9 mouse cellular contexts compared by ENCODE assay signal in the genomic region with DNA sequence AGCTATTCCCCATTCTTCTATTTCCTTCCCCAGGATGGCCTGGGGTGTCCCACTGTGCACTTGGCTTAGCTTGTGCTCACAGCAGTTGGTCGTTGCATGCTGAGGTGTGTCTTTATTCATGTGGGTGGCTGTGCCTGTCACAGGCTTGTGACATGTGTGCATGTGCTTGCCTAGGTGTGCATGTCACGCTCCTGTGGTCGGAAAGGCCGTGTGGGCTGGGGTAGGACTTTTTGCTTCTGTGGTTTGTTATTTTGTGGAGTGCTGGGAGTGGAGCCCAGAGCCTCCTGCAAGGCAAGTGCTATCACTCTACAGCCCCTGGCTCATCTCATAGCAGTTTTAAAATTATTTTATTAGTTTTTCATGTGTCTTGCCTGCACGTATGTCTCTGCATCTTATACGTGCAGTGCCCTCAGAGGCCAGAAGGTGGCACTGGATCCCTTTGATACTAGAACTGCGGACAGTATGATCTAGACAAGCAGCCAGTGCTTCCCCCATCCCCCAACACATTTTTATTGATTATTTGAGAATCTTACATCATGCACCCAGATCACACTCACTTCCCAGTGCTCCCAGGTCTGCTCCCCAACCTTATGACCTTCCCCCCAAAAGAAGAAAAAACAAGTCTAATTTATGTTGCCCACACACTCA. TPM values are rescaled to one million over a fixed set of nuclear protein-coding genes. Genes with fewer than 3 reads are reported as not detected.
A peak's percentile ranks its signal among the peaks of the same experiment; 100 is the strongest.
DNase-seq lines count a peak whose midpoint lies in the region; ATAC-seq and TF ChIP-seq lines count a peak whose summit lies in the region.
"Had no signal": no experiment of that assay in that cellular context is flagged by ENCODE, and none has a peak within 500 bp of the region (broad histone marks: within the 10 kb centered on the region; RNA-seq: fewer than 3 reads in every experiment).

No protein-coding gene starts in this region.

- peaks cover 10% of the 10 kb centered on the region for H3K27me3 ChIP-seq in C2C12 (ENCODE audit: control insufficient read depth, insufficient read depth, insufficient read length)
- no peaks in the 10 kb centered on the region for H3K27me3 ChIP-seq in kidney, adult 2 months (replicated peaks; ENCODE audit: control insufficient read depth, insufficient read depth, low read length)
- no peaks in the 10 kb centered on the region for H3K27me3 ChIP-seq in lung, embryonic 16.5 days (ENCODE audit: control insufficient read depth, insufficient read depth, low read depth, low read length)

- no peaks in the 10 kb centered on the region for H3K36me3 ChIP-seq in C2C12 (ENCODE audit: control insufficient read depth, insufficient read depth)
- no peaks in the 10 kb centered on the region for H3K36me3 ChIP-seq in kidney, adult 2 months (ENCODE audit: control insufficient read depth, insufficient read depth, low read length)
- no peaks in the 10 kb centered on the region for H3K36me3 ChIP-seq in lung, embryonic 16.5 days (ENCODE audit: control insufficient read depth, insufficient read depth, low read length)
- H3K36me3 ChIP-seq: limb, embryonic 12.5 days had no signal

- H3K79me3 ChIP-seq in C2C12 (ENCODE audit: low read depth) = no peaks in the 10 kb centered on the region

- no peak overlapping the region for H3K4me3 ChIP-seq in C2C12 (ENCODE audit: insufficient read depth, poor library complexity, severe bottlenecking)
- no peak overlapping the region for H3K4me3 ChIP-seq in bone marrow macrophage, adult 2 months (ENCODE audit: insufficient read depth, low read length)
- H3K4me3 ChIP-seq in kidney, adult 2 months (ENCODE audit: insufficient read depth, low read depth, low read length) = no peak overlapping the region
- no peak overlapping the region for H3K4me3 ChIP-seq in lung, embryonic 16.5 days (ENCODE audit: low read length)
- H3K4me3 ChIP-seq: limb, embryonic 12.5 days had no signal

- 46% methylated on average over 7 of the region's 7 CpGs for WGBS in kidney, adult 2 months
- 51% methylated on average over 7 of the region's 7 CpGs for WGBS in lung, embryonic 16.5 days

- TF ChIP-seq POLR2A in bone marrow macrophage, adult 2 months (IDR thresholded peaks at IDR 0.05; ENCODE audit: borderline replicate concordance, low read depth, low read length) = no peak
- TF ChIP-seq POLR2A in kidney, adult 2 months (IDR thresholded peaks at IDR 0.05; ENCODE audit: low read depth, low read length) = no peak

- no peak overlapping the region for H3K9ac ChIP-seq in lung, embryonic 16.5 days (ENCODE audit: low read length)
- H3K9ac ChIP-seq: limb, embryonic 12.5 days had no signal

- ATAC-seq in frontal cortex, adult (ENCODE audit: low TSS enrichment) = no peak
- 0 out of 2 replicates have a peak, but pooled peaks have one; percentile 28 for ATAC-seq in erythroid progenitor cell, adult 5-6 weeks (replicated peaks; ENCODE audit: low FRiP score, poor library complexity, severe bottlenecking)
- peak; percentile 43 for ATAC-seq in lung, embryonic 16.5 days (ENCODE audit: low read depth)

- TF ChIP-seq CTCF in C2C12 (IDR thresholded peaks at IDR 0.05; ENCODE audit: control insufficient read depth, insufficient read depth, insufficient read length) = peak; percentile 67
- TF ChIP-seq CTCF in bone marrow macrophage, adult 2 months (IDR thresholded peaks at IDR 0.05; ENCODE audit: low read depth, low read length) = peak; percentile 58
- TF ChIP-seq CTCF in kidney, adult 2 months (conservative IDR thresholded peaks at IDR 0.05; ENCODE audit: insufficient read depth, insufficient read length, low read depth, low read length) = peak; percentile 92

- H3K4me1 ChIP-seq in bone marrow macrophage, adult 2 months (ENCODE audit: control insufficient read depth, insufficient read depth, low read length) = peaks cover 11% of the 10 kb centered on the region; the same call in 1 of the 2 replicates
- H3K4me1 ChIP-seq in kidney, adult 2 months (ENCODE audit: control insufficient read depth, insufficient read depth, low read length) = no peaks in the 10 kb centered on the region
- H3K4me1 ChIP-seq in lung, embryonic 16.5 days (replicated peaks; ENCODE audit: control insufficient read depth, insufficient read depth, low read length) = no peaks in the 10 kb centered on the region

- no peak overlapping the region for H3K27ac ChIP-seq in bone marrow macrophage, adult 2 months (ENCODE audit: insufficient read depth, low read depth, low read length)
- no peak overlapping the region for H3K27ac ChIP-seq in kidney, adult 2 months (ENCODE audit: insufficient read depth, low read depth, low read length)
- 0 out of 2 replicates have a peak overlapping the region, but pooled peaks have one; percentile 48 for H3K27ac ChIP-seq in lung, embryonic 16.5 days (ENCODE audit: low read length)
- H3K27ac ChIP-seq: limb, embryonic 12.5 days had no signal

- no peaks in the 10 kb centered on the region for H3K9me3 ChIP-seq in lung, embryonic 16.5 days (ENCODE audit: control insufficient read depth, low read length)
- H3K9me3 ChIP-seq: limb, embryonic 12.5 days had no signal

- H3K79me2 ChIP-seq in C2C12 (ENCODE audit: control insufficient read depth, insufficient read depth) = no peaks in the 10 kb centered on the region

- H3K4me2 ChIP-seq in lung, embryonic 16.5 days (ENCODE audit: low read depth, low read length) = no peak overlapping the region
- H3K4me2 ChIP-seq: limb, embryonic 12.5 days had no signal

- DNase-seq in frontal cortex, postnatal 14 days (ENCODE audit: low spot score in 2 of 2) = peak; percentile 33 to 61
- DNase-seq in kidney, adult 2 months = peak; percentile 73
- DNase-seq in spleen, adult 12 weeks (ENCODE audit: low spot score) = peak; percentile 62

- no peak overlapping the region for H3ac ChIP-seq in C2C12 (ENCODE audit: control insufficient read depth, insufficient read length, low read depth)

TF ChIP-seq in C2C12, 6 proteins besides CTCF, POLR2A, EP300 and RAD21:
- TF ChIP-seq CEBPB (IDR thresholded peaks at IDR 0.05; ENCODE audit: low read depth) (no peak), MYOG (IDR thresholded peaks at IDR 0.05; ENCODE audit: control insufficient read depth, extremely low read depth, insufficient read length) (no peak), MAX (IDR thresholded peaks at IDR 0.05) (no peak), FOSL1 (IDR thresholded peaks at IDR 0.05; ENCODE audit: insufficient read depth, low read length, poor library complexity, severe bottlenecking) (no peak), USF1 (IDR thresholded peaks at IDR 0.05; ENCODE audit: low read depth) (no peak), MYOD1 (IDR thresholded peaks at IDR 0.05; ENCODE audit: control insufficient read depth, insufficient read length, low read depth) (no peak)

RNA-seq across cellular contexts. Expression of gene Cd82, which starts 49.4 kb away (rescaled TPM):
- polyA plus RNA-seq in C2C12 (2012; fragmentation: generic; extraction: Trizol) = 118 TPM
- 74.1 and 79.5 TPM in 2 replicates for polyA plus RNA-seq in bone marrow macrophage, adult 2 months (2012; ENCODE audit: insufficient read depth, insufficient read length, missing spikeins)
- 310 and 373 TPM in 2 replicates for total RNA-seq in erythroid progenitor cell, adult 5-6 weeks (2015; ENCODE audit: low replicate concordance)
- 342 and 415 TPM in 2 replicates for total RNA-seq in erythroid progenitor cell, adult 5-6 weeks (2017; ENCODE audit: low replicate concordance)
- 200 and 223 TPM in 2 replicates for polyA plus RNA-seq in kidney, adult 2 months (2012; rRNA removed)
- polyA plus RNA-seq in lung, embryonic 16.5 days (2015; fragmentation: Nextera tagmentation; extraction: Ambion mirVana) = 63.6 and 81.5 TPM in 2 replicates
